Mouse (Mus musculus): ENCODE measurements around the gene Nol3.
A peak's percentile ranks its signal among the peaks of the same experiment; 100 is the strongest.
"Not testable (repeated sequence)": the region's sequence is repeated elsewhere in the genome, so short reads cannot be mapped to it uniquely, and the experiment has no call there.

Nol3 gene

DNA sequence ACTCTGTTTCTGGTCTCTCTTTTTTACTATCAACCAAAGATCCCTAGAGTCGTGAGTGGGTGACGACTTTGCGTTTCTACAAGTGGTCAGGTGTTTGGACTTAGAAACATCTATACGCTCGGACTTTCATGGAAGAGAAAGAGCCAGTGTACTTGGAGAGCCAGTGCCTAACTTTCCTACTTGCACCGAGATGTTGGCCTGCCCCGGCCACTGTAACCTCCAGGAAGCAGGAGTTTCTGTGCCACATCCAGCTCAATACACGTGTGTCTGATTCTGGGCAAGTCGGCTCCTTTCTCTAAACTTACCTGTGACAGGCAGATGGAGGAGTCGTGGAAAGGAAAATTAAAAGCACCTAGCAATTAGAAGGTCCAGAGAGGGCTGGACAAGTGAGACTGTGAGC lies at the start of gene Nol3:
Gene Nol3, plus strand, starts transcription at position 301 of the 400 bp plus-strand sequence.
- DNase-seq, result no peak

GRCm38 (mm10) chr8:105231503-105232320 lies 44.2 kb upstream of the Nol3 start:
- no peak for DNase-seq

DNA sequence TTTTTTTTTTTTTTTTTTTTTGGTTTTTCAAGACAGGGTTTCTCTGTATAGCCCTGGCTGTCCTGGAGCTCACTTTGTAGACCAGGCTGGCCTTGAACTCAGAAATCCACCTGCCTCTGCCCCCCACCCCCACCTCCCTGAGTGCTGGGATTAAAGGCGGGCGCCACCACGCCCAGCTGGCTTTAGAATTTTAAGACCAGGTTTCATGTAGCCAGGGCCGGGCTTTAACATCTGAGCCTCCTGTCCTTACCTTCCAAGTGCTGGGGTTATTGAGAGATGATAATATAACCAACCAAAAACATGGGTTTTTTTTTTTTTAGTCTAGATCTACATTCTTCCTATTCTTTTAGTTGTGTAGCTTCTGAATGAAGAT lies 43.6 kb upstream of the Nol3 start:
- not testable (repeated sequence) for DNase-seq

DNA sequence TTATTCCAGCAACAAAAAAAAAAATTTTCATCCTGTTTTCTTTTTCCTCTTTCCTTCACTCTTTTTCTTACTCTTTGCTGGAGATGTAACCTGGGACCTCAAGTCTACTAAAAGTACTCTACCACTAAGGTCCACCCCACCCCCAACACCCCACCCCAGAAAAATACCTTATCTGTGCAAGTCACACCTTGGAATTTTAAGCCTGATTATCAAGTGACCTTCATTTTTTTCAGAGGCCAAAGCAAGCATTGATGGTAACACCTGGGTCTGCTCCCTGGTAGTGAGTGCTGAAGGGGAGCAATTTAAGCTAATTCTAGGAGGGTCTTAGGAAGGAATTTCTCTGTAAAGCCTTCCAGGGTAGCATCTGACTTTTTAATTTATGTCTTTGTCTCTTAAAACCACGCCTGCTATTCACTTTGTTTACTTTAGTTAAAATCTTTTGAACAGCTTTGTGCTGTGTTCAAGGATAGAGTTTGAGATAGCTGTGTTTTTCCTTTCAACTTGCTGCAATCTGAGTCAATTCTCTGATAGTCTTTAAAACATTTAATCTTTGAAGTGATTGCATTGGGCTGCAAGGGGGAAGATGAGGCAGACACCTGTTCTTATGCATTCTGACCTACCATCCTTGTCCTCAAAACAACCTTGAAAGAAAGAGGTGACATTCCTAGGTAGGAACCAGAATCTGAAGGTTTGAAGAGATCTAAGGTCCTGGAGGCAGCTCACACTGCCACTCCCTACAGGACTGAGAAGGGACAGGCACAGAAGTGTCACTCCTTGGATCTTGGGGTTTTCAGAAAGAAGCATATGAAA lies 42.6 kb upstream of the Nol3 start:
- no peak for DNase-seq

DNA sequence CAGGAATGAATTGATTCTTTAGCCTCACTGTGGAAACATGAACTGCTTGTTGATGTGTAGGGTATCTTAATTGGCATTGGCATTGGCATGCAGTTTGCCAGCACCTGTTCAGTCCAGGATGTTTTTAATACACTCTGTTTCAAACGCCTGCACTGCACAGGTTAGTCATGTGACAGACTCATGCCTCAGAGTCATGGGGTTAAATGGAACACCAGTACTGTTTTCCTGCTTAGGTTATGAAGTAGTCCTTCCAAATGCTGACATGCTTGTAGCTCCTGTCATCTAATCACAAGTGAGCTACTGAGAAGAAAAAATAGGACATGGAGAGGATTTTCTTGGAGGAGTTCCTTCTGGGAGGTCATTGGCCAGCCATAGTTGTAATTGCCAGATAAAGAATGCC lies 40.7 kb upstream of the Nol3 start:
- peak; percentile 27 for DNase-seq

DNA sequence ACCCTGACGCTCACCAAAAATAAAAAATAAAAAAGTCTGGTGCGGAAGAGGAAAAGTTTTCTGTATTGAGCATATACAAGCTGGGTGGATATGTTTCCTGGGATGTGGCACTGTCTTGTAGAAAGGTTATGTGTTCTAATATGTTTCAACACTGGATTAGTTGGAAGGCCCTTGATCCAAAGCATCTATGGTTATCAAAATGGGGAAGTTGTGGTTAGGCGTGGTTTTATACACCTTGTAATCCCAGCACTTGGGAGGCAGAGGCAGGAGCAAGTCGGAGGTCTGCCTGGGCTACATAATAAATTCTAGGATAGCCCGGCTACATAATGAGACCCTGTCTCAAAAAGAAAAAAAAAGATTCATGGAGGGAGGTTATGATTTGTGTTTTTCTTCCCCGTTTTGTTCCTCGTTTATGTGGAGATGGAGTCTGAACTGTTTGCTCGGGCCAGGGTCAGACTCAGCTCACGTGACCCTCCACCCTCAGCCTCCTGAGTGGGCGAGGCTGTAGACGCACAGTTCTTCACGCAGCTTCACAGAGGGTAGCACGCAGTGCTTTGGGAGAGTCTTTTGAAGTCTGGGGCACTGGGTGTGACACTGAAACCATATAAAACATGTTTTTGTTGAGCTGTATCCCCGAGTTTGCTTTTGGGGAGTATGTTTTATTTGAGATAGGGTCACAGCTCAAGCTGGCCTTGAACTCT lies 38.3 kb upstream of the Nol3 start:
- no peak for DNase-seq

DNA sequence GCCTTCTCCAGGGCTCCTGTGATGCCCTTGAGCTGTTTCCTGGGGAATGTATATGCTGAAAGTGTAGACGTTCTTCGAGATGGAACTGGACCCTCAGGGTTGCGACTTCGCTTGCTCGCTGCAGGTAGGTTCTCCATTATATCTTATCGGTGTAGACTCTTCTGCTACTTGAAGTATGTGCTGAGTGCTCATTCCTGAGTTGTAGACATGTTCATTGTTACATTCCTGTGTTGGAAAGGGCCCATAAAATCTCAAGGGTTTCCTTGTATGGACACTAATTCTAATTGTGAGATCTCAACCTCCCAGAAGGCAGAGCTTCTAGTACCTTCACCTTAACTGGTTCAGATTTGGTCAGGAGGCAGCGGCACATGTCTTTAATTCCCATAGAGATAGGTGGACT lies 34.9 kb upstream of the Nol3 start:
- DNase-seq, result no peak

GRCm38 (mm10) chr8:105251954-105252353 lies 24.0 kb upstream of the Nol3 start:
- DNase-seq, result no peak

GRCm38 (mm10) chr8:105252680-105253537 lies 23.0 kb upstream of the Nol3 start:
- no peak for DNase-seq

- no peak for DNase-seq
Measured at GRCm38 (mm10) chr8:105253766-105254151, 22.2 kb upstream of the Nol3 start.

- DNase-seq, result peak; percentile 86
Measured at GRCm38 (mm10) chr8:105254152-105254965, 21.6 kb upstream of the Nol3 start.

GRCm38 (mm10) chr8:105254966-105255350 lies 21.0 kb upstream of the Nol3 start, which contains the start of gene B3gnt9:
Gene B3gnt9, minus strand, starts transcription at chr8:105255153.
- DNase-seq, result peak; percentile 51

- DNase-seq, result no peak
Measured at GRCm38 (mm10) chr8:105257318-105258114, 18.4 kb upstream of the Nol3 start.

GRCm38 (mm10) chr8:105258911-105259720 lies 16.8 kb upstream of the Nol3 start:
- no peak for DNase-seq

- DNase-seq, result peak; percentile 55
Measured at GRCm38 (mm10) chr8:105259721-105260320, 16.1 kb upstream of the Nol3 start.

DNA sequence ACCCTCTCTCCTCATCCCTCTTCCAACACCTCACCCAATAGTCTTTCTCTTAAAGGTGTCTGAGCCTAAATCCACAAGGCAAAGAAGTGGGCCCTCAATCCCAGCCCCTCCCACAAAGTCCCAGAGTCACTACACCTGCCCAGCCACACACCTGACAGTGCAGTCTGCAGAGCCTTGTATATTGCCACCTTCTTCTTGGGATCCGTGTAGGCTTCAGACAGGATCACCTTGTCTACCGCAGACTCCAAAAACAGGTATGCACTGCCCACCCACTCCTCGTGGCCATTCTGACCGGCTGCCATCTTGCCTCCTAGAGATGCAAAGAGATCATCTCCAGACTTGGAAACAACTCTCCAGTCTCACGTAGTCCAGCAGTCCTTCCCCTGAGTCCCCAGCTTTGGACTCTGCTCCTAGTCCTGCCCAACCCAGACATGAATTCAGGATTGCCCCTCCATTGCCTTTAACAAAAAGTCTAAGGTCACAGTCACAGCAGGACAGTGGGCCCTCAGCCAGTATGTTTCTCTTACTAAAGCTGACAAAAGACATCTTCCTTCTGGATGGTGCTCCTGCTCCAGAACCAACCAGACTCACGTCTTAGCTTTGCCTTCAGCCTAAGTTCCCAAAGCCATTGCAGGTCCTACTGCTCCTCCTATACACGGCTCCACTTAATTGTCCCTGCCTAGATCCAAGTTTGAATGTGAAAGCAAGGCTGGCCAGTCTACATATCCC lies 15.4 kb upstream of the Nol3 start:
- no peak for DNase-seq

GRCm38 (mm10) chr8:105261326-105261980 lies 14.5 kb upstream of the Nol3 start:
- DNase-seq, result no peak
